Mouse (Mus musculus) heart, embryonic 14.5 days (tissue): ENCODE measurements around the gene Ahcyl1. TPM values are rescaled to one million over a fixed set of nuclear protein-coding genes. Genes with fewer than 3 reads are reported as not detected.

Experiments used
- ATAC-seq: fragments of 200-750 bp; cut with Nextera tagmentation; 2 replicates; pipeline ENCODE4 v1.8.0; 2017; ENCODE audit warnings: low read depth, moderate TSS enrichment; ENCODE audit not compliant: insufficient number of reproducible peaks, insufficient read depth, low FRiP score
- H3K27ac ChIP-seq, 2 experiments: fragments of 200-500 bp in 1 of 2; fragments of 300-500 bp in 1 of 2; sonication (generic) in 1 of 2; replicated peaks in 1 of 2; 2 replicates each; pipeline ENCODE4 v1.5.1; 2012 to 2014; ENCODE audit warnings: low read depth in 2 of 2, low read length in 2 of 2, control low read depth in 1 of 2, mild to moderate bottlenecking in 1 of 2, mixed read lengths in 1 of 2; ENCODE audit not compliant: control insufficient read depth in 1 of 2, insufficient read depth in 1 of 2
- H3K27me3 ChIP-seq: fragments of 300-500 bp; sonication (generic); 2 replicates; pipeline ENCODE4 v1.6.1; 2014; ENCODE audit warnings: mild to moderate bottlenecking, low read length, control low read depth; ENCODE audit not compliant: control insufficient read depth, insufficient read depth
- H3K36me3 ChIP-seq: fragments of 300-500 bp; sonication (generic); 2 replicates; pipeline ENCODE4 v1.6.1; 2014; ENCODE audit warnings: mild to moderate bottlenecking, control low read depth, low read length, mixed read lengths; ENCODE audit not compliant: control insufficient read depth, insufficient read depth
- H3K4me1 ChIP-seq, 2 experiments: fragments of 200-500 bp in 1 of 2; fragments of 300-500 bp in 1 of 2; sonication (generic) in 1 of 2; 2 replicates each; pipeline ENCODE4 v1.6.1; 2012 to 2014; ENCODE audit warnings: low read length in 2 of 2, control low read depth in 1 of 2, mixed read lengths in 1 of 2; ENCODE audit not compliant: control insufficient read depth in 2 of 2, insufficient read depth in 2 of 2
- H3K4me2 ChIP-seq: fragments of 300-500 bp; sonication (generic); 2 replicates; pipeline ENCODE4 v1.6.1; 2014; ENCODE audit warnings: mild to moderate bottlenecking, low read length
- H3K4me3 ChIP-seq, 2 experiments: fragments of 200-500 bp in 1 of 2; fragments of 300-500 bp in 1 of 2; sonication (generic) in 1 of 2; 2 replicates each; pipeline ENCODE4 v1.5.1; 2012 to 2014; ENCODE audit warnings: low read length in 2 of 2, mild to moderate bottlenecking in 2 of 2, control low read depth in 1 of 2, low read depth in 1 of 2, moderate library complexity in 1 of 2; ENCODE audit not compliant: control insufficient read depth in 1 of 2, insufficient read depth in 1 of 2
- H3K9ac ChIP-seq: fragments of 300-500 bp; sonication (generic); 2 replicates; pipeline ENCODE4 v1.6.1; 2014; ENCODE audit warnings: mild to moderate bottlenecking, low read length
- H3K9me3 ChIP-seq: fragments of 300-500 bp; sonication (generic); 2 replicates; pipeline ENCODE4 v1.6.1; 2016; ENCODE audit warnings: low read length, control low read depth; ENCODE audit not compliant: control insufficient read depth
- WGBS: fragments of 180-500 bp; shearing (Covaris S2); extraction: QIAGEN DNeasy Blood & Tissue Kit; methylation state at CpG from one replicate; pipeline ENCODE4 v1.1.7; 2014; 5-methylcytosine and 5-hydroxymethylcytosine counted together
- polyA plus RNA-seq: library from polyadenylated mRNA; unstranded; fragments of >200 nt; fragmentation: Nextera tagmentation; extraction: Ambion mirVana; gene quantifications from 2 replicates; pipeline ENCODE4 v1.2.1, GENCODE M21; 2014

The Ahcyl1 gene
- polyA plus RNA-seq, 1 experiment from 2014 or later: 64.4 TPM

DNA sequence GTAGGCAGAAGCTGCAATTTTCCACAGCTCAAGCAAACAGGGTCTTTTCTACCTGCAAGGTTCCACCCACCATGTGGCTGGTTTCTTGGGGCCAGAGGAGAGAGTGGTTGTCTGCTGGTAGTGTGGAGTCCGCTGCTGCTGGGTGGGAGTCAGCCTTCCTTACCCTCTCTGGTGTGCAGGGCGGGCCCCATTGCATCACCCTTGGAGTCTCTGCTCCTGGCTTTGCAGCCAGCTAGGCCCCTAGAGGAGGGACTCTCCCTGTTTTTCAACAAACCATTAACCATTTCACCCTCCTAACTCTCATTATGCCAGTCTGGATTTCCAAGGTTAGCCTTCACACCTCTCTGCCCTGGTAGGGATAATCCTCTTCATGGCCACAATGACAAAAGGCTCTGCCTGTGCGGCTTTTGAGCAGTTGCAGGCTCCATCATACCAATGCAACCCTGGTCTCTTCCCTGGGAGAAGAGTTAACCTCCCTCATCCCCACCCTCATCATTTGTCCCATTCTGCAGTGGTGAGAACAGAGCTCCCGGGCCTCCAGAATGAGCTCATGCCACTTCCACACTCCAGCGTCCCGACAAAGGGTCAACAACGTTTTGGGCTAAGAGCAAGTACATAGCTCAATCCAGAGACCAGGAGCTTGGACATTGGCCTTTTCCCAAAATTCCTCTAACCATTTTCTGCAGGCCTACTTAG, 7.5 kb upstream of the Ahcyl1 start:
- Histone ChIP-seq H3K4me1 (peaks cover 9 to 18% of the 10 kb centered on the region in 2 experiments), H3K9me3 (no peaks in the 10 kb centered on the region), H3K27me3 (no peaks in the 10 kb centered on the region), H3K4me2 (no peak overlapping the region), H3K27ac (peak overlapping the region in 1 of 2 experiments; percentile 21; a peak in 1 of 4 replicates), H3K9ac (no peak overlapping the region), H3K36me3 (no peaks in the 10 kb centered on the region), H3K4me3 (no peak overlapping the region)
- 77% methylated on average over 7 of the region's 7 CpGs for WGBS
- ATAC-seq: no peak

DNA sequence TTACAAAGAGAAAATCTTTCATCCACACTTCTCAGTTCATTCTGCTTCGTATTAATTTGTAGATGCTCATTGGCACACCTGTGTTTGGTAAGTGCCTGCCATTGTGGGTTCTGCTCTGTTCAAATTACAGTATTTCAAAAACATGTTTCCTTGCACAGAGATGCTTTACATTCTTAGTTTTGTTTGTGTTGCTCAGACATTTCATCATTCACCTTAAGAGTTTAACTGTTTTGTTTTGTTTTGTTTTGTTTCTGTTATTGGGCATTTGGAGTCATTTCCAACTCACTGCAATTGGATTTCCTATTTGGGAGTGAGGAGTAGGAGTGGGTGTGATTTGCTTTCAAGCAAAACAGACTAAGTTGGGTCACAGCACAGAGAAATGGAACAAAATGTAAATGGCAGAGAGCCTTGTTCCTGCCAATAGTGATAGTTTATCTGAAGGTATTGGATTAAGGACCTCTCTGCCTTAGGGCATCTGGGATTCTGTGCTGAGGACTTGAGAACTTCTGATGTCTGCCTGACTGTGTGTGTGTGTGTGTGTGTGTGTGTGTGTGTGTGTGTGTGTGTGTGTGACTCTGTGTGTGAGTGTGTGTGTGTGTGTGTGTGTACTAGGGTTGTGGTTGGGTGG, 5.5 kb upstream of the Ahcyl1 start:
- Histone ChIP-seq H3K4me3 (no peak overlapping the region), H3K27ac (no peak overlapping the region), H3K4me2 (no peak overlapping the region), H3K36me3 (no peaks in the 10 kb centered on the region), H3K9ac (no peak overlapping the region), H3K27me3 (0 out of 2 replicates have a peak, but pooled peaks cover 3% of the 10 kb centered on the region), H3K4me1 (peaks cover 12 to 15% of the 10 kb centered on the region in 2 experiments), H3K9me3 (no peaks in the 10 kb centered on the region)
- ATAC-seq: no peak
- 85% methylated on average over 1 of the region's 1 CpGs for WGBS

DNA sequence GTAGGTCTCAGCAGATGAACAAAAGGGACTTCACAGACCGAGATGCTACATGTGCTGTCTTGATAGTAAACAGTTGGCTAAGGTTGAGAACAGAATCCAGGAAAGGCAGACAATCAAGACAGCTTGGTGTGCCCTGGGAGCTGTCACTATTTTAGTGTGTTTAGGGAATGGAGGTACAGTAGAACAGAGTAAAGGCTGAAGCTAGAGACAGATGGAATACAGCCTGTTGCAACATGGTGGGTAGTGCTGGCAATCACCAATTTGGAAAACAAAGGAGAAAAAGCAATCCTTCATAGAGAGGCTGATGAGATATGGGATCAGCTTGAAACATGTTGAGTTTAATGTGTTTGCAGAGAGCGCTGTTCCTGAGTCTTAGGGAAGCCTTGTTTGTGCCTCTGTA, 4.3 kb upstream of the Ahcyl1 start:
- WGBS: 78% methylated on average over 2 of the region's 2 CpGs
- no peak overlapping the region for H3K27ac ChIP-seq
- H3K36me3 ChIP-seq: no peaks in the 10 kb centered on the region
- ATAC-seq: no peak
- H3K27me3 ChIP-seq: 0 out of 2 replicates have a peak, but pooled peaks cover 3% of the 10 kb centered on the region
- no peak overlapping the region for H3K4me2 ChIP-seq
- peaks cover 12 to 18% of the 10 kb centered on the region in 2 experiments for H3K4me1 ChIP-seq
- no peak overlapping the region for H3K9ac ChIP-seq
- no peaks in the 10 kb centered on the region for H3K9me3 ChIP-seq
- no peak overlapping the region for H3K4me3 ChIP-seq

DNA sequence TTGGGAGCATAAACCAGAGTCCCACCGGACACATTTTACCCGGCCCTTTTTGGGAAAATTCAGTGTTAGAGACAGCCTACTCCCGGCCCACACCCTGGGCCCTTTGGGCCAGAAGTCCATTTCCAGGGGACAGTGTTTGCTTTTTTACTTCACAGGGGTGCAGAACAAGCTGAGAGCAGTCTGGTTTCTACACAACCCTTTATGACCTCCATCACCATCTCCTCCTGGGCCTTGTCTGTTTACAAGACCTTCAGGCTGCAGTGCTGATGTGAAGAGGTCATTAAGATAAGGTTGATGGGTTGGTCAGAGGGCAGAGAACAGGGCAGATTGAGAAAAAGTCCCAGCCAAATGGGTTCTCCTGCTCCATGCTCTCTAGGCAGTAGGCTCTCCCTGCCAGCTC, 550 bp upstream of the Ahcyl1 start:
- H3K27me3 ChIP-seq: 0 out of 2 replicates have a peak, but pooled peaks cover 3% of the 10 kb centered on the region
- no peaks in the 10 kb centered on the region for H3K9me3 ChIP-seq
- H3K27ac ChIP-seq: no peak overlapping the region
- H3K4me2 ChIP-seq: peak overlapping the region; percentile 43; the same call in 1 of the 2 replicates
- peak overlapping the region; percentile 38; the same call in 1 of the 2 replicates for H3K9ac ChIP-seq
- H3K36me3 ChIP-seq: no peaks in the 10 kb centered on the region
- 29% methylated on average over 3 of the region's 3 CpGs for WGBS
- ATAC-seq: no peak
- H3K4me1 ChIP-seq: peaks cover 5 to 24% of the 10 kb centered on the region in 2 experiments
- H3K4me3 ChIP-seq: no peak overlapping the region

DNA sequence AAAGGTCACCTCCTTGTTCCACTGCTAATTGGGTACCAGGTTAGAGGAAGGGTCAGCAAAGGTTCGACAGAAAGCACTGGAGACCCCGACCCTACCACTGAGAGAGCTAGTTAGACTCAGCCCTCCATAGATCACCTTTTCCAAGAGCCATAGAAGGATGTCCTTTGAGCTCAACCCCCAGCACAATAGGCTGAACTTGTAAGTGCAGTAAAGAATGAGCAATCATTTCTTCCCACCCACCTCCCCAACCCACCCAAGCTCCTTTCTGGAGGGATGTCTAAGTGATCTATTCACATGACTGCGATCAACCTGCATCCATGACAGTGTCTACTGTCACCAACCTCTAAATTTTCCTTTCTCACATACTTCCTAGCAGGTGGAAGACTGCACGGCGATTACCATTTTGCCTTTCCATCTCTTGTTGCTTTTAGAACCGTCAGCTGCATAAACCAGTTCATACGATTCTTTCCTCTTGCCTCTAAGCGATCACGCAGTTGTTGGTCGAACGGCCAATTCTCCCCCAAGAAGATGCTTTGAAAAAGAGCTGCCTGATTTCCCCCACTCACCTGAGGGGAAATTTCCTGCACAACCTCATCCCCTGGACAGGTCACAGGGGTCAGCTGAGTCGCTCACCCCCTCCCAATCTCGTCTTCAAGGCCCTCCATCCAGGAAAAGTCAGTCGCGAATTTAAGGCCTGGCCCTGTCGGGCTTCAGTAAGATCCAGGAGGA, 977 bp downstream of the Ahcyl1 start:
- Histone ChIP-seq H3K36me3 (no peaks in the 10 kb centered on the region), H3K27ac (peak overlapping the region; percentile 88), H3K4me1 (peaks cover 5 to 31% of the 10 kb centered on the region in 2 experiments), H3K9me3 (no peaks in the 10 kb centered on the region), H3K4me3 (peak overlapping the region; percentile 91 to 93), H3K9ac (peak overlapping the region; percentile 99), H3K27me3 (0 out of 2 replicates have a peak, but pooled peaks cover 3% of the 10 kb centered on the region), H3K4me2 (peak overlapping the region; percentile 93)
- ATAC-seq: no peak
- WGBS: 7% methylated on average over 16 of the region's 16 CpGs

DNA sequence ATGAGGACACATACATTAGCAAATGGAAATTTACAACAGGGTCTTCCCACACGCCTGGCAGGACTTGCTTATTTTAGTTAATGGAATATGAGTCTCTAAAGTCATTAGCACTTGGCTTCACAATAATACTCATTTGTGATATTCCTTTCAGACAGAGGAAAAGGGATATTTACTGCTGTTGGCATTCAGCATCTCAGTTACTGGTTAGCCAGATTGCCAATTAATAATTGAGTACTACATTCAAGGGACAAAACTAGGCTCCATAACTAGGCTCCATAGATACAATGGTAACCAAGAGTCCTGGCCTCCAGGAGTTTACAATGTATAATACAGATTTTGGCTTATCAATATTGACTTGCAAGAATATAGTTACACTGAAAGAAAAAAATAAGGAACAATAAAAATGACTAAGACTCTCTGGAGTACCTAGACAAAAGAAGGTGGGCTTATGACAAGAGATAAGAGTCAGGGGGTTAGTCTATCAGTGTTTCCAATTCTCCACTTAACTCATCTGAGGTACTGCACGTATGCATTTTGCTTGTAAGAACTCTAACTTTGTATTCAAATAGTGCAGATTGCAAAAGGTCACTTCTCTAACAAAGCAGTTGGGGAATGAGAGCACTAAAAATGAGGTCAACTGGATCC, 2.0 kb downstream of the Ahcyl1 start:
- H3K4me1 ChIP-seq: peaks cover 5 to 34% of the 10 kb centered on the region in 2 experiments
- no peak overlapping the region for H3K27ac ChIP-seq
- 0 out of 2 replicates have a peak, but pooled peaks cover 3% of the 10 kb centered on the region for H3K27me3 ChIP-seq
- no peak for ATAC-seq
- H3K4me2 ChIP-seq: peak overlapping the region; percentile 93
- no peaks in the 10 kb centered on the region for H3K9me3 ChIP-seq
- 63% methylated on average over 2 of the region's 2 CpGs for WGBS
- peak overlapping the region in 1 of 2 experiments; percentile 91; a peak in 1 of 4 replicates for H3K4me3 ChIP-seq
- peak overlapping the region; percentile 99 for H3K9ac ChIP-seq
- H3K36me3 ChIP-seq: no peaks in the 10 kb centered on the region

DNA sequence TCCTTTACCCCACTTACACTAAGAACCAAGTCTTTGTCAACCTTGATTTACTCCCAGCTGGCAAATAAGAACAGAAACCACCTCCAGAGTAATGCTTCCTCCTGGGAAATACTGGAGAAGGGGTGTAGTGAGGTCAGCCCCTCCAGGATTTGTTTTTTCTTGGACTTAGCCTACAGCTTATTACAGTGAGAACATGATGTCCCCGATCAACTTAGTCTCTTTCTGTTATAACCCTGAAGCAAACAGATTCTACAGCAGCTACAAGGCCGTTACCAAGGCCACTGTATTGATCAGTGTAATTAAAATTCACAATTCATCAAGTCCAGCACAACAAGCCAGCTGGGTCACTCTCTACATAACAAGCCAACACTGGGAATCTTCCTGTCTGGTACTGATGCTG, 6.0 kb downstream of the Ahcyl1 start:
- no peak overlapping the region for H3K4me3 ChIP-seq
- 85% methylated on average over 2 of the region's 2 CpGs for WGBS
- H3K9me3 ChIP-seq: no peaks in the 10 kb centered on the region
- H3K9ac ChIP-seq: no peak overlapping the region
- H3K36me3 ChIP-seq: no peaks in the 10 kb centered on the region
- peaks cover 0 to 28% of the 10 kb centered on the region in 2 experiments; a peak in 3 of 4 replicates for H3K4me1 ChIP-seq
- ATAC-seq: no peak
- H3K27me3 ChIP-seq: no peaks in the 10 kb centered on the region
- H3K4me2 ChIP-seq: no peak overlapping the region
- no peak overlapping the region for H3K27ac ChIP-seq
